Mouse (Mus musculus) cerebellum, adult 11-12 months (tissue): ENCODE measurements around the gene Lrrc26.

ENCODE experiments used
- DNase-seq: peaks from one replicate; pipeline ENCODE4 v3.0.0; 2022

The Lrrc26 gene

GRCm38 (mm10) chr2:25303452-25303851, 13.7 kb downstream of the Lrrc26 start:
- no peak for DNase-seq

- peak; percentile 90 for DNase-seq
Measured at GRCm38 (mm10) chr2:25303931-25304656, 14.4 kb downstream of the Lrrc26 start.

GRCm38 (mm10) chr2:25304657-25305541, 15.2 kb downstream of the Lrrc26 start:
- peak; percentile 51 for DNase-seq

GRCm38 (mm10) chr2:25305587-25306359, 16.1 kb downstream of the Lrrc26 start:
- no peak for DNase-seq

- DNase-seq = no peak
Measured at GRCm38 (mm10) chr2:25310180-25310579, 20.5 kb downstream of the Lrrc26 start.

- no peak for DNase-seq
Measured at GRCm38 (mm10) chr2:25310969-25311368, 21.3 kb downstream of the Lrrc26 start.

GRCm38 (mm10) chr2:25311491-25311891, 21.8 kb downstream of the Lrrc26 start:
- DNase-seq = no peak

GRCm38 (mm10) chr2:25318119-25318966, 28.6 kb downstream of the Lrrc26 start:
- peak; percentile 77 for DNase-seq

GRCm38 (mm10) chr2:25318971-25319773, 29.5 kb downstream of the Lrrc26 start, which contains the start of gene Grin1:
TSS of gene Grin1 (minus strand) at chr2:25319187.
- DNase-seq = peak; percentile 90

GRCm38 (mm10) chr2:25320084-25320483, 30.4 kb downstream of the Lrrc26 start:
- no peak for DNase-seq

- DNase-seq = no peak
Measured at GRCm38 (mm10) chr2:25326036-25326435, 36.3 kb downstream of the Lrrc26 start.

- no peak for DNase-seq
Measured at GRCm38 (mm10) chr2:25328440-25328839, 38.7 kb downstream of the Lrrc26 start.

GRCm38 (mm10) chr2:25331470-25331869, 41.8 kb downstream of the Lrrc26 start:
- DNase-seq = no peak

- DNase-seq = peak; percentile 99
Measured at GRCm38 (mm10) chr2:25332286-25333160, 42.8 kb downstream of the Lrrc26 start, which contains the start of gene Man1b1. TSS of gene Man1b1 (plus strand) at chr2:25332338.

- no peak for DNase-seq
Measured at GRCm38 (mm10) chr2:25333569-25333968, 43.9 kb downstream of the Lrrc26 start.

GRCm38 (mm10) chr2:25338303-25338702, 48.6 kb downstream of the Lrrc26 start:
- no peak for DNase-seq
